Mouse (Mus musculus) G1E (cell line): ENCODE results near the gene Morc3.

ENCODE experiments used
- CTCF ChIP-seq: IDR thresholded peaks from 2 replicates; pipeline ENCODE4 v1.5.1; 2012; ENCODE audit warnings: low read depth, low read length, inconsistent platforms, mixed read lengths
- GATA1 ChIP-seq: IDR thresholded peaks from 2 replicates; pipeline ENCODE4 v1.6.1; 2012; ENCODE audit warnings: borderline replicate concordance, low read length, inconsistent platforms, mixed read lengths

GRCm38 (mm10) chr16:93826909-93827308 is 5.0 kb upstream of the Morc3 start:
- no peak for TF ChIP-seq CTCF
- no peak for TF ChIP-seq GATA1
